Mouse (Mus musculus) B cell, adult 67 days (primary cell): ENCODE results near the gene Ndufc1. TPM values are rescaled to one million over a fixed set of nuclear protein-coding genes. Genes with fewer than 3 reads are reported as not detected.

Experiments used
- total RNA-seq, 2 experiments: library from RNA; stranded (reverse); gene quantifications; 4 replicates each; pipeline ENCODE4 v1.2.4; 2023

The Ndufc1 gene
- total RNA-seq = 10 to 100 TPM; 62.9 to 79.5 TPM

DNA sequence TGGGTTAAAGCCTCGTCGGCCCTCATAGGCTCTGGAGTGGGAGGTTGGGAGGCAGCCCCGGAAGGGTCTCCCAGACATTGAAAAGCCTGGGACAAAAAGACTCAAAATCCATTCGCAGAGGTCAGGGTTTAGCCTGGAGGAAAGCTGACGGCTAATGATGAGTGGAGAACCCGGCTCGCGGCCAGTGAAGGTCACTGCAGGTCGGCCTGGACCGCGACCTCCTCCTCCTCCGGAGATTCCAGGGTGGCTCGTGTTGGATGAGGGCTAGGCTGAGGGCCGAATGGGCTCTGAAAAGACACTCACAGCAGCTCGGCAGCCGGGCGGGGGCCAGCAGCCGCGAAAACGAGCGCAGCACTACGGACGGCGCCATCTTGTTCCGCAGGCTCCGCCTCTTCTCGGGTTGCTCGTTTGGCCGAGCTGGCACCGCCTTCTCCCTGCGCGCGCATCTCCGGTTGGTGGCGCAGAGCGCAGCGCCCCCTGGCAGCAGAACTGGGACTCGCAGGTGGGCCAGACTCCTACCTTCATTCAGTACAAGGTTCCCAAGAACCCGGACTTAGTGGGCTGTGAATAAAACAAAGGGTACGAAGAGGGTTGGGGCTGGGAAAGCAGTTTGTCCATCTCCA lies at the start of gene Ndufc1:
Ndufc1 (minus strand) TSS at position 428 of the 623 bp plus-strand sequence.

DNA sequence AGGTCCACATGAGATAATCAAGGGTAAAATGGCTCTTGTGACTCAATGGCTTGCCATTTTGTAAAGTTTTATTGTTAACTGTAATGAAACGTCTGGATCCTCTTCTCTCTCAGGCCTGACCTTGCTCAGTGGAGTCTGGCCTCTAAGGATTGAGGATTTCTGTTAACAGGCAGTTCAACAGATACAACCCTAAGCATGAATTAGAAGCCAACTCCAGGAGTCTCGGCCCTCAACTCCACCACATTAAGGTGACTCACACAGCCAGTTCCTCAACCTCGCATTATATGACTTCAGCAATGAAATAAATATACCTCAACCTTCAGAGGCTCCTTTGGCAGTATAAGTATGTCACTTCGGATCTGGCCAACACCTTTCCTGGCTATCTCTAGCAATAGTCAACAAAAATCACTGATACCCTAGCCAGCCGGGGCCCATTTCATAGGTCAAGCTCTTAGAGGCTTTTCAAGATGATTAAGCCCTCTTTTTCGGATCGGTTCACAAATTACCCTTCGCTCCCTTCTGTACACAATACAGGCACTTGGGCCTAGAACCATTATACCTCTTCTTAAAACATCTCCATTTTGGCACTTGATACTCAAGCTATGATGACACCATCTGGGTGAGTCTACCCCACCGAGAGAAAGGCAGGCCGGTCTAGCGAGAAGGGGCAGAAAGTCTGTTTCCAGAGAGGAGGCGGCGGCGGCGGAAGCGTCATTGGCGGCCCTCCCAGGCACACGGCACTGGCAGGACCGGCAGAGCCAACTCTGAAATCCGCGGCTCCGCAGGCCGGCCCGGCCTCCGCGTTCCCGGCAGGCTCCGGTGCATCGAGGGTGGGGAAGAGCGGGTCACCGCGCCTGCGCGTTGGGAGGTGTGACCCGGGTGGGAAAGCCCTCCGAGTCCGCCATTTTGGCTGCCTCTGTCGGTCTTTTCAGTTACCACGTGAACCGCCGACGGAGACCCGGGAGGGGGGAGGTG lies 6.6 kb upstream of the Ndufc1 start, which contains the start of gene Naa15:
Naa15 (plus strand) TSS at position 51 of the 975 bp plus-strand sequence.

DNA sequence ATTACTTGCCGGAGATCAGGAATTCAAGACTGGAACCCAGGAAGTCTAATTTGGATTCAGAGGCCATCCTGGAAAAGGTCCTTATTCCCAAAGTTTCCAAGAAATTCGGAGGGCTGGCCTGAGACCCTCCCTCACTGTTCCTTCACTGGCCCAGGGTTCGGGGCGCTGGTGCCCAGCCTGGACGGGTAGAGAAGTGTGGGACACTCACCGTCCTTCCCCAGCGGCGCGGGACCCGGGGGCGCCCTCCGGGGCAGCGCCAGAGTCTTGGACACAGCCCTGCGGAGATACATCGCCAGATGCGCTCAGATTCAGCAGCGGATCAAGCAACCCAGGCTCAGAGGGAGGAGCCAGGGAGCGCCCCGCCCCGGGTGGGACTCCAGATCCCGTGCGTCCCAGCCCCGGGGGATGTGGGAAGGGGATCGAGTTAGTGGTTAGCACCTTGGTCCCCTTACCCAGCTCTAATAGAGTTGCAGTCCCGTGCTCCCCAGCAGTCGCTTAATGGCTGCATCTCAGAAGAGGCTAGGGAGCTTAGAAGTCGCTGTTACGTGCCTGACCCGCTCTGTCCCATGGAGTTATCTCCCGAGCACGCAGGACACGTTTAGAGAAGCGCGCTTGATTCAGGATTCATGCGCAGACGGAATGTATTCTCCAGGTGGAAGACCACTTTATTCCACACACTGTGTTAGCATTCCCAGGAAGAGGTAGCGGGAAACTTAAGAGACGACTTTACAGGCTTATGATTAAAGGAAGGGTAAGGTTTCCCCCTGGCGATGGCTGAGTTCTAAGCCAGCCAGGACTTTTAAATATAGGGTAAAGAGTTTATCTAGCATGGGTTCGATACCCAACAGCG lies 12.3 kb downstream of the Ndufc1 start, which contains the start of gene Mgarp:
Mgarp (minus strand) TSS at position 520 of the 850 bp plus-strand sequence.

Other genes with a start within 250 kb of the Ndufc1 start
- gene Noct, start 184.5 kb downstream of the Ndufc1 start, total RNA-seq = 1 to 10 TPM; 2.1 to 2.6 TPM
- 100 to 1,000 TPM; 128 to 130 TPM for gene Elf2, start 68.3 kb downstream of the Ndufc1 start, total RNA-seq
- gene Mgarp, start 12.2 kb downstream of the Ndufc1 start, total RNA-seq = not detected
- 100 to 1,000 TPM; 103 to 119 TPM for gene Naa15, start 6.2 kb upstream of the Ndufc1 start, total RNA-seq
- gene Rab33b, start 74.9 kb upstream of the Ndufc1 start, total RNA-seq = 10 to 100 TPM; 28.6 to 34.9 TPM
- 10 to 100 TPM; 40.0 to 43.7 TPM for gene Setd7, start 151.9 kb upstream of the Ndufc1 start, total RNA-seq